Mouse (Mus musculus) heart, adult 2 months (tissue): Measurements from ENCODE around the gene Pttg1ip. TPM values are rescaled to one million over a fixed set of nuclear protein-coding genes. Genes with fewer than 3 reads are reported as not detected.

Experiments
- DNase-seq, 2 experiments: peaks; one replicate each; pipeline ENCODE4 v3.0.0; 2021
- H3K27ac ChIP-seq: fragments of 200-600 bp; 2 replicates; pipeline ENCODE4 v1.8.1; 2022
- H3K27me3 ChIP-seq: fragments of 200-500 bp; 2 replicates; pipeline ENCODE4 v1.6.1; 2012; ENCODE audit warnings: mild to moderate bottlenecking, low read length, inconsistent platforms, mixed read lengths; ENCODE audit not compliant: control insufficient read depth, insufficient read depth
- H3K36me3 ChIP-seq: fragments of 200-500 bp; 2 replicates; pipeline ENCODE4 v1.6.1; 2012; ENCODE audit warnings: low read length, inconsistent platforms; ENCODE audit not compliant: control insufficient read depth, insufficient read depth
- H3K4me1 ChIP-seq: fragments of 200-500 bp; 2 replicates; pipeline ENCODE4 v1.6.1; 2011; ENCODE audit warnings: low read length; ENCODE audit not compliant: control insufficient read depth, insufficient read depth
- H3K4me3 ChIP-seq: fragments of 200-600 bp; 2 replicates; pipeline ENCODE4 v1.8.1; 2022
- H3K79me2 ChIP-seq: fragments of 200-500 bp; replicated peaks from 2 replicates; pipeline ENCODE4 v1.6.1; 2012; ENCODE audit warnings: mild to moderate bottlenecking, inconsistent platforms, low read length, moderate library complexity, mixed read lengths; ENCODE audit not compliant: control insufficient read depth, insufficient read depth
- H3K9ac ChIP-seq: fragments of 200-500 bp; 2 replicates; pipeline ENCODE4 v1.6.1; 2012; ENCODE audit warnings: low read depth, mild to moderate bottlenecking, control low read depth, inconsistent platforms, low read length, mixed read lengths
- CTCF ChIP-seq: fragments of 200-600 bp; IDR thresholded peaks from 2 replicates; pipeline ENCODE4 v1.8.1; 2022; ENCODE audit warnings: antibody characterized with exemption, mild to moderate bottlenecking, moderate library complexity
- EP300 ChIP-seq: fragments of 200-500 bp; IDR thresholded peaks from 2 replicates; pipeline ENCODE4 v1.6.1; 2011; ENCODE audit warnings: low read depth, low read length, control low read depth; ENCODE audit not compliant: insufficient read depth
- POLR2A ChIP-seq: fragments of 200-500 bp; IDR thresholded peaks from 2 replicates; pipeline ENCODE4 v1.6.1; 2011; ENCODE audit warnings: mild to moderate bottlenecking, low read depth, low read length, control low read depth; ENCODE audit not compliant: insufficient read depth
- WGBS: fragments of 180-500 bp; shearing (Covaris S2); methylation state at CpG from one replicate; pipeline ENCODE4 v1.1.7; 2018; 5-methylcytosine and 5-hydroxymethylcytosine counted together
- intact Hi-C: fragments of 180-260 bp; cut with DNase I; formaldehyde crosslinking; loops from one replicate; pipeline ENCODE4 v1.15.1; 2025
- polyA plus RNA-seq: library from polyadenylated mRNA; depleted of rRNA; stranded (reverse); fragments of >200 nt; gene quantifications from 2 replicates; pipeline ENCODE4 v1.2.3, GENCODE M21; 2012
- total RNA-seq, 2 experiments: library from RNA; stranded (reverse); gene quantifications; 2 replicates each; pipeline ENCODE4 v1.2.3; 2021

The Pttg1ip gene
- total and polyA plus RNA-seq, 3 experiments: 119 to 132 (median 131) TPM

DNA sequence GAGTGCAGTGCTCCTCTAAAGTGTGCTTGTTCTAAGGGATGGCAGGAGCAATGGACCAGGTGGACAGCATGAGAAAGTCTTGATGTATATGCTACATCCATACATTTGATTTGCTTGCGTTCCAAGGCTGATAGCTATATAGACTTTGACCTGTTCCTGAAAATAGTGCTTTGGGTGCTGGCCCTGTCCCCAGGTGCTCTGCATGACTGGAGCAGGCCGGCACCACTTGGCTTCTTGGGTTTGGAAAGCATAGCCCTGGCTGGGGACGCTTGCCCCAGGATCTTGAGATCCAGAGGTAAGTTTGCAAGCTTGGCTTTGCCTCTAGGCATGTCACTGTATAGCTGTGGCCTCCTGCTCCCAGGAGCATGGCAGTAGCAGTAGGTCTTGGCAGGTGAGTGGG is 5.1 kb downstream of the Pttg1ip start:
- peak in 1 of 2 experiments; percentile 17 for DNase-seq
- peaks cover 12% of the 10 kb centered on the region for H3K79me2 ChIP-seq
- intact Hi-C loops: no loop called here
- no peak overlapping the region for H3K9ac ChIP-seq
- no peak overlapping the region for H3K27ac ChIP-seq
- 78% methylated on average over 3 of the region's 3 CpGs for WGBS
- H3K27me3 ChIP-seq: no peaks in the 10 kb centered on the region
- TF ChIP-seq POLR2A: no peak
- TF ChIP-seq EP300: no peak
- TF ChIP-seq CTCF: no peak
- peaks cover 27% of the 10 kb centered on the region for H3K4me1 ChIP-seq
- H3K4me3 ChIP-seq: no peak overlapping the region
- H3K36me3 ChIP-seq: peaks cover 11% of the 10 kb centered on the region

GRCm38 (mm10) chr10:77587091-77587775 is 5.7 kb downstream of the Pttg1ip start:
- Histone ChIP-seq H3K36me3 (peaks cover 11% of the 10 kb centered on the region), H3K79me2 (peaks cover 12% of the 10 kb centered on the region), H3K4me1 (peaks cover 27% of the 10 kb centered on the region), H3K4me3 (no peak overlapping the region), H3K9ac (no peak overlapping the region), H3K27me3 (no peaks in the 10 kb centered on the region), H3K27ac (no peak overlapping the region)
- TF ChIP-seq EP300: no peak
- no peak for TF ChIP-seq CTCF
- no peak for TF ChIP-seq POLR2A
- intact Hi-C loops: no loop called here
- 91% methylated on average over 6 of the region's 6 CpGs for WGBS
- DNase-seq: peak in 1 of 2 experiments; percentile 16

- Histone ChIP-seq H3K36me3 (peaks cover 7% of the 10 kb centered on the region), H3K9ac (no peak overlapping the region)
Observed at GRCm38 (mm10) chr10:77588036-77588435, 6.5 kb downstream of the Pttg1ip start.

GRCm38 (mm10) chr10:77589117-77589516 is 7.6 kb downstream of the Pttg1ip start:
- no peak for DNase-seq
- H3K4me1 ChIP-seq: peaks cover 18% of the 10 kb centered on the region
- H3K79me2 ChIP-seq: peaks cover 12% of the 10 kb centered on the region
- intact Hi-C loops: no loop called here
- H3K4me3 ChIP-seq: no peak overlapping the region
- no peaks in the 10 kb centered on the region for H3K27me3 ChIP-seq
- H3K27ac ChIP-seq: no peak overlapping the region
- H3K9ac ChIP-seq: no peak overlapping the region
- WGBS: 36% methylated on average over 7 of the region's 7 CpGs
- TF ChIP-seq EP300 (no peak), POLR2A (no peak), CTCF (no peak)
- H3K36me3 ChIP-seq: peaks cover 2% of the 10 kb centered on the region; the same call in 1 of the 2 replicates

More at GRCm38 (mm10) chr10:77588036-77588435, 6.5 kb downstream of the Pttg1ip start:
- intact Hi-C loops: no loop called here
- H3K4me3 ChIP-seq: no peak overlapping the region
- H3K4me1 ChIP-seq: peaks cover 24% of the 10 kb centered on the region
- TF ChIP-seq EP300 (no peak), CTCF (no peak)
- no peak for DNase-seq
- no peaks in the 10 kb centered on the region for H3K27me3 ChIP-seq
- H3K27ac ChIP-seq: no peak overlapping the region
- WGBS: 96% methylated on average over 2 of the region's 2 CpGs
- peaks cover 12% of the 10 kb centered on the region for H3K79me2 ChIP-seq

- intact Hi-C loops: loop anchor here (2.0 kb wide), 1 partner anchor 15 kb away; no protein-coding TSS in a partner anchor
- Histone ChIP-seq H3K79me2 (peaks cover 12% of the 10 kb centered on the region), H3K9ac (no peak overlapping the region), H3K27me3 (no peaks in the 10 kb centered on the region), H3K4me1 (peaks cover 16% of the 10 kb centered on the region), H3K27ac (no peak overlapping the region), H3K36me3 (peaks cover 2% of the 10 kb centered on the region; the same call in 1 of the 2 replicates), H3K4me3 (no peak overlapping the region)
- 42% methylated on average over 8 of the region's 8 CpGs for WGBS
- DNase-seq: peak in 1 of 2 experiments; percentile 26
- TF ChIP-seq POLR2A (no peak), EP300 (no peak), CTCF (no peak)
Observed at GRCm38 (mm10) chr10:77589749-77590148, 8.2 kb downstream of the Pttg1ip start.

GRCm38 (mm10) chr10:77590812-77591211 is 9.3 kb downstream of the Pttg1ip start:
- H3K27ac ChIP-seq: no peak overlapping the region
- peak in 1 of 2 experiments; percentile 51 for DNase-seq
- H3K4me1 ChIP-seq: peaks cover 15% of the 10 kb centered on the region
- peak; percentile 82 for TF ChIP-seq CTCF
- TF ChIP-seq POLR2A: no peak
- TF ChIP-seq EP300: 0 out of 2 replicates have a peak, but pooled peaks have one; percentile 19
- WGBS: 50% methylated on average over 6 of the region's 6 CpGs
- peaks cover 12% of the 10 kb centered on the region for H3K79me2 ChIP-seq
- no peak overlapping the region for H3K4me3 ChIP-seq
- no peak overlapping the region for H3K9ac ChIP-seq
- peaks cover 2% of the 10 kb centered on the region; the same call in 1 of the 2 replicates for H3K36me3 ChIP-seq
- H3K27me3 ChIP-seq: no peaks in the 10 kb centered on the region
- intact Hi-C loops: loop anchor here (2.0 kb wide), 1 partner anchor 14 kb away; no protein-coding TSS in a partner anchor
